7 mouse cellular contexts compared by ENCODE assay signal in genomic region chr3:88716399-88717197, GRCm38 (mm10). TPM values are rescaled to one million over a fixed set of nuclear protein-coding genes. Genes with fewer than 3 reads are reported as not detected.
DNase-seq lines count a peak whose midpoint lies in the region; ATAC-seq lines count a peak whose summit lies in the region.

Gene Rit1, plus strand, starts transcription at chr3:88716838.

- WGBS in embryonic facial prominence, embryonic 11.5 days = 2% methylated on average over 26 of the region's 27 CpGs
- 2% methylated on average over 27 of the region's 27 CpGs for WGBS in limb, embryonic 11.5 days
- WGBS in midbrain, embryonic 14.5 days = 2% methylated on average over 27 of the region's 27 CpGs

- H3K27ac ChIP-seq in embryonic facial prominence, embryonic 11.5 days (replicated peaks; ENCODE audit: low read depth, low read length) = no peak within 1 kb of the TSS
- 0 out of 2 replicates have a peak within 1 kb of the TSS, but pooled peaks have one; percentile 15 for H3K27ac ChIP-seq in limb, embryonic 11.5 days (replicated peaks; ENCODE audit: low read depth, low read length)
- H3K27ac ChIP-seq in midbrain, embryonic 14.5 days (replicated peaks; ENCODE audit: low read depth, low read length) = peak within 1 kb of the TSS; percentile 52; the same call in 1 of the 2 replicates

- no peaks in the 10 kb centered on the region for H3K27me3 ChIP-seq in embryonic facial prominence, embryonic 11.5 days (ENCODE audit: control insufficient read depth, insufficient read depth, low read length)
- H3K27me3 ChIP-seq in limb, embryonic 11.5 days (ENCODE audit: control insufficient read depth, insufficient read depth, low read length) = no peaks in the 10 kb centered on the region
- no peaks in the 10 kb centered on the region for H3K27me3 ChIP-seq in midbrain, embryonic 14.5 days (ENCODE audit: control insufficient read depth, insufficient read depth, low read length)

- no peaks in the 10 kb centered on the region for H3K4me1 ChIP-seq in embryonic facial prominence, embryonic 11.5 days (ENCODE audit: control insufficient read depth, insufficient read depth, low read length)
- H3K4me1 ChIP-seq in limb, embryonic 11.5 days (ENCODE audit: control insufficient read depth, insufficient read depth, low read length) = peaks cover 7% of the 10 kb centered on the region; the same call in 1 of the 2 replicates
- H3K4me1 ChIP-seq in midbrain, embryonic 14.5 days (ENCODE audit: control insufficient read depth, insufficient read depth, low read length) = peaks cover 21% of the 10 kb centered on the region

- peak; percentile 92 for DNase-seq in adrenal gland, postnatal 14 days
- peak; percentile 94 for DNase-seq in embryonic facial prominence, embryonic 11.5 days (ENCODE audit: low spot score)
- peak; percentile 99 for DNase-seq in heart, adult 11 months
- peak; percentile 86 for DNase-seq in kidney, adult 18-20 months
- DNase-seq in limb, embryonic 11.5 days (ENCODE audit: low spot score) = peak; percentile 85
- DNase-seq in midbrain, embryonic 14.5 days = peak; percentile 93
- peak; percentile 76 to 86 for DNase-seq in spleen, adult 18-20 months

- no peaks in the 10 kb centered on the region for H3K9me3 ChIP-seq in embryonic facial prominence, embryonic 11.5 days (replicated peaks; ENCODE audit: control insufficient read depth, low read length)
- no peaks in the 10 kb centered on the region for H3K9me3 ChIP-seq in limb, embryonic 11.5 days (ENCODE audit: control insufficient read depth, low read length)
- no peaks in the 10 kb centered on the region for H3K9me3 ChIP-seq in midbrain, embryonic 14.5 days (ENCODE audit: control insufficient read depth, low read length)

- ATAC-seq in embryonic facial prominence, embryonic 11.5 days (replicated peaks; ENCODE audit: insufficient number of reproducible peaks, low FRiP score, low TSS enrichment, low read depth) = peak; percentile 85
- peak; percentile 89 for ATAC-seq in limb, embryonic 11.5 days (ENCODE audit: insufficient number of reproducible peaks, low FRiP score, low TSS enrichment, low read depth)
- peak; percentile 93 for ATAC-seq in midbrain, embryonic 14.5 days (ENCODE audit: low FRiP score, low TSS enrichment)

- peak within 1 kb of the TSS; percentile 87 for H3K4me2 ChIP-seq in embryonic facial prominence, embryonic 11.5 days (ENCODE audit: low read depth, low read length)
- H3K4me2 ChIP-seq in limb, embryonic 11.5 days (ENCODE audit: low read depth, severe bottlenecking) = peak within 1 kb of the TSS; percentile 87
- peak within 1 kb of the TSS; percentile 90 for H3K4me2 ChIP-seq in midbrain, embryonic 14.5 days (ENCODE audit: low read length)

- H3K36me3 ChIP-seq in embryonic facial prominence, embryonic 11.5 days (replicated peaks; ENCODE audit: control insufficient read depth, insufficient read depth, low read depth, low read length) = peaks cover 8% of the 10 kb centered on the region
- peaks cover 6% of the 10 kb centered on the region for H3K36me3 ChIP-seq in limb, embryonic 11.5 days (ENCODE audit: control insufficient read depth, insufficient read depth, low read length)
- peaks cover 36% of the 10 kb centered on the region for H3K36me3 ChIP-seq in midbrain, embryonic 14.5 days (ENCODE audit: control insufficient read depth, insufficient read depth, low read length)

- peak within 1 kb of the TSS; percentile 70 for H3K9ac ChIP-seq in embryonic facial prominence, embryonic 11.5 days (replicated peaks; ENCODE audit: low read length)
- peak within 1 kb of the TSS; percentile 64 for H3K9ac ChIP-seq in limb, embryonic 11.5 days (ENCODE audit: low read length)
- H3K9ac ChIP-seq in midbrain, embryonic 14.5 days (replicated peaks; ENCODE audit: low read length) = peak within 1 kb of the TSS; percentile 70

- peak within 1 kb of the TSS; percentile 73 for H3K4me3 ChIP-seq in embryonic facial prominence, embryonic 11.5 days (ENCODE audit: low read depth, low read length)
- peak within 1 kb of the TSS; percentile 55 for H3K4me3 ChIP-seq in limb, embryonic 11.5 days (ENCODE audit: low read depth, low read length)
- peak within 1 kb of the TSS; percentile 66 for H3K4me3 ChIP-seq in midbrain, embryonic 14.5 days (replicated peaks; ENCODE audit: low read depth, low read length)

RNA-seq across cellular contexts. Expression of gene Rit1, which starts in this region (rescaled TPM):
- total RNA-seq in adrenal gland, postnatal 14 days (2021) = 39.1 and 48.1 TPM in 2 replicates
- 41.4 and 41.7 TPM in 2 replicates for polyA plus RNA-seq in embryonic facial prominence, embryonic 11.5 days (2014; fragmentation: Nextera tagmentation; extraction: Ambion mirVana)
- polyA plus RNA-seq in limb, embryonic 11.5 days (2014; fragmentation: Nextera tagmentation; extraction: Ambion mirVana) = 28.8 and 36.0 TPM in 2 replicates
- polyA plus RNA-seq in midbrain, embryonic 14.5 days (2014; fragmentation: Nextera tagmentation; extraction: Ambion mirVana) = 56.5 and 57.4 TPM in 2 replicates
